Mouse (Mus musculus) heart, embryonic 16.5 days (tissue): ENCODE results near the gene Rad51b. TPM values are rescaled to one million over a fixed set of nuclear protein-coding genes. Genes with fewer than 3 reads are reported as not detected.

ENCODE experiments used
- ATAC-seq: fragments of 200-750 bp; cut with Nextera tagmentation; replicated peaks from 2 replicates; pipeline ENCODE4 v1.8.0; 2017; ENCODE audit warnings: moderate number of reproducible peaks; ENCODE audit not compliant: insufficient read depth, low FRiP score; ENCODE audit errors: extremely low read depth
- H3K27ac ChIP-seq: fragments of 300-500 bp; sonication (generic); 2 replicates; pipeline ENCODE4 v1.5.1; 2014; ENCODE audit warnings: mild to moderate bottlenecking, low read length, control low read depth, moderate library complexity
- H3K27me3 ChIP-seq: fragments of 300-500 bp; sonication (generic); 2 replicates; pipeline ENCODE4 v1.6.1; 2014; ENCODE audit warnings: low read length, mixed read lengths; ENCODE audit not compliant: control insufficient read depth, insufficient read depth
- H3K36me3 ChIP-seq: fragments of 300-500 bp; sonication (generic); 2 replicates; pipeline ENCODE4 v1.6.1; 2014; ENCODE audit not compliant: control insufficient read depth, insufficient read depth
- H3K4me1 ChIP-seq: fragments of 300-500 bp; sonication (generic); 2 replicates; pipeline ENCODE4 v1.6.1; 2014; ENCODE audit warnings: low read length, mixed read lengths; ENCODE audit not compliant: control insufficient read depth, insufficient read depth
- H3K4me2 ChIP-seq: fragments of 300-500 bp; sonication (generic); 2 replicates; pipeline ENCODE4 v1.6.1; 2014; ENCODE audit warnings: low read depth, mild to moderate bottlenecking, control low read depth, low read length
- H3K4me3 ChIP-seq: fragments of 300-500 bp; sonication (generic); 2 replicates; pipeline ENCODE4 v1.5.1; 2014; ENCODE audit warnings: mild to moderate bottlenecking, control low read depth, low read length
- H3K9ac ChIP-seq: fragments of 300-500 bp; sonication (generic); 2 replicates; pipeline ENCODE4 v1.6.1; 2014; ENCODE audit warnings: low read length, control low read depth
- H3K9me3 ChIP-seq: fragments of 300-500 bp; sonication (generic); replicated peaks from 2 replicates; pipeline ENCODE4 v1.6.1; 2016; ENCODE audit warnings: low read length; ENCODE audit not compliant: control insufficient read depth
- WGBS: fragments of 180-500 bp; shearing (Covaris S2); extraction: QIAGEN DNeasy Blood & Tissue Kit; methylation state at CpG from one replicate; pipeline ENCODE4 v1.1.7; 2014; 5-methylcytosine and 5-hydroxymethylcytosine counted together
- polyA plus RNA-seq: library from polyadenylated mRNA; unstranded; fragments of >200 nt; fragmentation: Nextera tagmentation; extraction: Ambion mirVana; gene quantifications from 2 replicates; pipeline ENCODE4 v1.2.1, GENCODE M21; 2015

Rad51b gene
- polyA plus RNA-seq, 1 experiment from 2014 or later: 5.0 TPM

DNA sequence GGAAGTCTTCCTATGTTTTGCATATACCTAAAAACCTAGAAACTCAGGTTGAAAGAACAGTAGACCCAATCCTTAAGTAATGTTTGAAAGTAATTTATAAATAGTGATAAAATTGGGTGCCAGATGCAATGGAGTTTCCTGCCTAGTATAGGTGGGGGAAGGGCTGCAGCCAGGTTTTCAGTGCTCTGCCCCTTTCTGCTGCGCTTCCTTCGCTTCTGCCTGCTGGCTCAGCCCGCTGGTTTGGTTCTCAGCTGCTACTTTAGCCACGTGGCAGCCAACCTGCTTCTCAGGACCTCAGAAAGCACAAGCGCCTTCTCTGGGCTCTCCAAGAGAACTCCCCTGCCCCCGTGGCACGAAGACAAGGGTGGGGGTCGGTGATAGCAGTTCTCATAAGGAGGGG, 406.5 kb downstream of the Rad51b start:
- Histone ChIP-seq H3K4me2 (no peak overlapping the region), H3K4me1 (peaks cover 10% of the 10 kb centered on the region), H3K27me3 (no peaks in the 10 kb centered on the region), H3K36me3 (no peaks in the 10 kb centered on the region), H3K27ac (no peak overlapping the region), H3K9me3 (no peaks in the 10 kb centered on the region), H3K4me3 (no peak overlapping the region), H3K9ac (no peak overlapping the region)
- 52% methylated on average over 8 of the region's 8 CpGs for WGBS
- no peak for ATAC-seq

DNA sequence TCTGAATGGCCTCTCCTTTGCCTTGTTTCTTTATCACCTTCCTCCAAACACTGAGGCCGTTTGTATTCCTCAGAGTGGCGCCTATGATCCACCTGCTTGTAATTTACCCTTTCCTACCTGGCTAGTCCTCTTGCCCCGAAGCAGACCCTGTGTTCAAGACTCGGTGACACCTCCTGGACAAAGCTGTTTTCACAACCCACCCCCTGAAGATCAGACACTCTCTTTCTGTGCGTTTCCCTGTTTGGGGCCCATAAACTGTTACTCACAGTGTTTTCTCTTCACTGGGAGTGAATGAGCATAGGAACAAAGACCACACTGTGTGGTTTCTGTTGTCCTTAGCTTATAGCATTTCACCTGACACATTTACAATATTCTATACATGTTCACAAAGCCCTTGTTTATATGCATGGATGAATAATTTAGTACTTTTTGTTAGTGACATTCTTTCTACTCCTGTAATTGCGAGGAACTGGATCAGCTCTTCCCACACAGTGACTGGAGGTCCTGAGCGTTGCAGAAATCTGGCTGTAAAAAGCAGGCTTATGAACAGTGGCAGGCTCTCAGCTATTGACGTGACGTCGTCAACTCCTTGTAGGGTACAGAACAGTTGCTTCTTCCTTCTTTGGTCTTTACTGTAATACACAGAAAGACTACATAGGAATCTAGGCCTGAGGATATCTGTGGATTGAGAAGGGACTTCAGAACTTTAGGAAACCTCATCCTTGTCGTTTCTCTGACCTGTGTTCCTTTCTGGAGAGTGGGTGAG, 408.6 kb downstream of the Rad51b start:
- no peak overlapping the region for H3K4me3 ChIP-seq
- no peaks in the 10 kb centered on the region for H3K36me3 ChIP-seq
- no peak overlapping the region for H3K27ac ChIP-seq
- WGBS: 58% methylated on average over 11 of the region's 11 CpGs
- H3K9ac ChIP-seq: no peak overlapping the region
- H3K27me3 ChIP-seq: no peaks in the 10 kb centered on the region
- no peak for ATAC-seq
- peaks cover 13% of the 10 kb centered on the region for H3K4me1 ChIP-seq
- H3K9me3 ChIP-seq: no peaks in the 10 kb centered on the region
- no peak overlapping the region for H3K4me2 ChIP-seq

DNA sequence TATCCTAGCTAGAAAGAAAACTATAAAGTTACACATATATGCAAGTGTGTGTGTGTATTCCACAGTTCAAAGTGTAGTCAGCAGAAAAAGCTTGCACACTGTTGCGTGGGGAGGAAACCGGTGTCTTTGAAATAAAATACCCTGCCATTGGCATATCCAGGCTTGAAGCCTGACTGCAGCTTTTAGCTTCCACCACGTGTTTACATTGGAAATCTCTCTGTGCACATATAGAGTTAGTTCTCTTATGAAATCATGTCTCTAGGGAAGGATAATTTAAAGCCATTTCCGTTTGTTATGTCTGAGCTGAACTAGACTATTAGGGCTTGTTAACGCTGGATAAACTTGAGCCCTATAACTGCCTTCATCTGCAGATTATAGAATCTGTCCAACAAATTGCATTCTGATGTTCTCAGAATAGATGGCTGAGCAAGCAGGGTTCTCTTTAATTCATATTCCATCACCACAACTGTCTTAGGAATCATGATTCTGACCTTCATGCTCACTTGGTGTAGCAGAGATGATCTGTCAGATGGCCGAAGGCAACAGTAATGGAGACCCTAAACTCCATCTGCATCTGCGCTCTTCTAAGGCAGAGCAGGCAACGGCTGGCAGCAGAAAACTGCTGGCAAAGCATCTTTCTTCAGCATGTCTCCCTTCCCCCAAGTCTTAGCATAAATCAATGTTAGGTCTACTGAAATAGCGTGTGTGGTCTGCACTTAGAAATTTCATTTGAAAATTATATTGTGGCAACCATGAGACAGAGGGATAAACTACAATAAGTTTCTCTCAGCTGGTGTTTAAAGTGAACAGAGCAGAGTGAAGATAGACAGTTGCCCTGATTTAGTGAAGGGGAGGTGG, 410.7 kb downstream of the Rad51b start:
- H3K9me3 ChIP-seq: no peaks in the 10 kb centered on the region
- H3K4me2 ChIP-seq: no peak overlapping the region
- 66% methylated on average over 9 of the region's 9 CpGs for WGBS
- H3K27me3 ChIP-seq: no peaks in the 10 kb centered on the region
- no peak overlapping the region for H3K9ac ChIP-seq
- no peak for ATAC-seq
- H3K4me3 ChIP-seq: no peak overlapping the region
- peaks cover 13% of the 10 kb centered on the region for H3K4me1 ChIP-seq
- H3K27ac ChIP-seq: peak overlapping the region; percentile 70
- H3K36me3 ChIP-seq: no peaks in the 10 kb centered on the region

DNA sequence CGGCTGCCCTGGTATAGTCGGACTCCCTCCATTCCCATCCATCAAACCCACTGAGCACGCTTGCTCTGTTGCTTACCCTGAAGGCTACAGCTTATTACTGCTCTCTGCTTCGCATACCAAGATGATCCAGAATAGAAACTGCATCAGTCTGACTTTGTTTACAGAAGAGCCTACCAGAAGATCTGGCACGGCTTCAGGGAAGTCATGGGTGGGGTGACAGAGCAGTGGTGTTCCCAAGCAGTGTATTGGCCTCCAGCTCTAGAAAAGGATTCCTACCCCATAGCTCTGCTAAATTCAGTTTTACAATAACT, 411.3 kb downstream of the Rad51b start:
- no peak for ATAC-seq
- H3K4me3 ChIP-seq: no peak overlapping the region
- H3K4me1 ChIP-seq: peaks cover 13% of the 10 kb centered on the region
- H3K27me3 ChIP-seq: no peaks in the 10 kb centered on the region
- H3K9ac ChIP-seq: no peak overlapping the region
- peak overlapping the region; percentile 70 for H3K27ac ChIP-seq
- WGBS: 45% methylated on average over 5 of the region's 5 CpGs
- no peaks in the 10 kb centered on the region for H3K9me3 ChIP-seq
- H3K4me2 ChIP-seq: no peak overlapping the region
- H3K36me3 ChIP-seq: no peaks in the 10 kb centered on the region

DNA sequence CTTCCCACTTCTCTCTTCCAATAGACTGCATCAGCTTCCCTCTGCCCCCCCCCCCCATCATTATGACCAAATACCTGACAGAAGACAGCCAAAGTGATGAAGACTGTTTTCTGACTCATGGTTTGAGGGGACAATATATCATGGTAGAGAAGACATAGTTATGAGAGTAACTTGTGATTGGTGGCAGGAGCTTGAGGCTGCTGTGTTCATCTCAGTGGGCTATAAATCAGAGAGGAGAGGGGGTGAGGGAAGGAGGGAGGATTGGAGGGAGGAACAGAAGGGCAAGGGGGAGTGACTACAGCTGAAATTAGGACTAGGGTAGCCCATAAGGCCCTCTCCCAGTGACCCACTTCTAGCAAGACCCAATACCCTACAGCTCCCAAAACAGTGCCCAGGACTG, 416.2 kb downstream of the Rad51b start:
- Histone ChIP-seq H3K4me3 (no peak overlapping the region), H3K4me1 (peaks cover 5% of the 10 kb centered on the region), H3K27me3 (no peaks in the 10 kb centered on the region), H3K9me3 (no peaks in the 10 kb centered on the region), H3K27ac (no peak overlapping the region), H3K36me3 (no peaks in the 10 kb centered on the region), H3K9ac (no peak overlapping the region), H3K4me2 (no peak overlapping the region)
- no peak for ATAC-seq

DNA sequence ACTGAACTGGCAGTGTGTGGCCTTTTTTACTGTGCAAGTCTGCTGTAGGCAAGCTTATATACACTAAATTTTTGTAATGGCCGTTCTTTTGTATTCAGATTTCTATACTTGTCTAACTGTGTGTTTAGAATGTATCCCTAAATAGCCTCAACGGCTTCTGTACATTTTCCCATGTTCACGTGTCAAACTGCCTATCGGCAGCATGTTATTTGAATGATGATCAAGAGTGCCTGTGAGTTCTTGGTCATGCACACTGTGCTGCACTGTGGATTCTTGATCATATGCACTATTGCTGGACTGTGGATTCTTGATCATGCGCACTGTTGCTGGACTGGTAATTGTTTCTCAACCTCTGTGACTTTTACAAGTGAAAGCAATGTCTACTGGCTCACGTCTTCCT, 417.4 kb downstream of the Rad51b start:
- H3K27ac ChIP-seq: no peak overlapping the region
- H3K4me2 ChIP-seq: no peak overlapping the region
- H3K4me1 ChIP-seq: peaks cover 3% of the 10 kb centered on the region
- H3K9ac ChIP-seq: no peak overlapping the region
- no peak for ATAC-seq
- WGBS: 74% methylated on average over 6 of the region's 6 CpGs
- no peak overlapping the region for H3K4me3 ChIP-seq
- no peaks in the 10 kb centered on the region for H3K36me3 ChIP-seq
- H3K9me3 ChIP-seq: no peaks in the 10 kb centered on the region
- no peaks in the 10 kb centered on the region for H3K27me3 ChIP-seq

DNA sequence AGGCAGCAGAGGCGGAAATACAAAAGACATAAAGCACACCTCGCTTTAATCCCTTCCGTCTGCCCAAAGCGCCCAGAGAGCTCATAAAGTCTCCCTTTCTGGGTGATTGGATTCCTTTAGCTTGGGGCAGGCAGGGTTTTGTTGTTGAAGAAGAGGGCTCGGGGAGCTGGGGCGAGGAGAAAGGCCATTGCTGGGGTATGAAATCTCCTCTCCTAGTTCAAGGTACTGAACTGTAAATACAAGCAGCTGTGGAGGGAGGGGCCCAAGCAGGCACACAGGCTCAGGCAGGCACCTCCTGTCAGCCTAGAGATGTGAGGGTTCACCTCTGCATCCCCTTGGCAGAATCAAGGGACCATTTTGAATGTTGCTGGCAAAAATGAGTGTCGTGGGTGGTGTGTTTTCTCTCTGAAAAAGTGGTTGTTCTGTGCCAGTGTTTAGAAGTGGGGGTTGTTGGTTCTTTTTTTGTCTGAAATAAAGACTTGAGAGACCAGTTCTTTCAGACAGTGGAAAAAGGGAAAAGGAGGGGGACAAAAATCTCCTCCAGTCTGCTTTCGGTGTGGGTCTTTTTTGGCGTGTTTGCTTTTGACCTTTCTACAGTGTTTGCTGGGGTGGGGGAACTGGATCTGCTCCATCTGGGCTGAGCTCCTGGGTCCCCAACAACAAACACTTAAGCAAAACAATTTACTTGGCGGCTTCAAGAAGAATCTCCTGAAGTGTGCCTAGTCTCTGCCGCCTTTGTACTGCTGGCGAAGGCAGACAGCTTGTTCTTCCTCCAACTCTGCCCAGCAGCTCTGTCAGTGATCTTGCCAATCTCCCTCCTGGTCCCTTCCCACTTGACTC, 418.6 kb downstream of the Rad51b start:
- ATAC-seq: no peak
- no peak overlapping the region; the same call in 1 of the 2 replicates for H3K27ac ChIP-seq
- H3K4me3 ChIP-seq: no peak overlapping the region
- H3K27me3 ChIP-seq: no peaks in the 10 kb centered on the region
- WGBS: 71% methylated on average over 12 of the region's 12 CpGs
- no peaks in the 10 kb centered on the region for H3K9me3 ChIP-seq
- H3K4me1 ChIP-seq: peaks cover 3% of the 10 kb centered on the region
- no peak overlapping the region for H3K4me2 ChIP-seq
- no peaks in the 10 kb centered on the region for H3K36me3 ChIP-seq
- no peak overlapping the region for H3K9ac ChIP-seq

DNA sequence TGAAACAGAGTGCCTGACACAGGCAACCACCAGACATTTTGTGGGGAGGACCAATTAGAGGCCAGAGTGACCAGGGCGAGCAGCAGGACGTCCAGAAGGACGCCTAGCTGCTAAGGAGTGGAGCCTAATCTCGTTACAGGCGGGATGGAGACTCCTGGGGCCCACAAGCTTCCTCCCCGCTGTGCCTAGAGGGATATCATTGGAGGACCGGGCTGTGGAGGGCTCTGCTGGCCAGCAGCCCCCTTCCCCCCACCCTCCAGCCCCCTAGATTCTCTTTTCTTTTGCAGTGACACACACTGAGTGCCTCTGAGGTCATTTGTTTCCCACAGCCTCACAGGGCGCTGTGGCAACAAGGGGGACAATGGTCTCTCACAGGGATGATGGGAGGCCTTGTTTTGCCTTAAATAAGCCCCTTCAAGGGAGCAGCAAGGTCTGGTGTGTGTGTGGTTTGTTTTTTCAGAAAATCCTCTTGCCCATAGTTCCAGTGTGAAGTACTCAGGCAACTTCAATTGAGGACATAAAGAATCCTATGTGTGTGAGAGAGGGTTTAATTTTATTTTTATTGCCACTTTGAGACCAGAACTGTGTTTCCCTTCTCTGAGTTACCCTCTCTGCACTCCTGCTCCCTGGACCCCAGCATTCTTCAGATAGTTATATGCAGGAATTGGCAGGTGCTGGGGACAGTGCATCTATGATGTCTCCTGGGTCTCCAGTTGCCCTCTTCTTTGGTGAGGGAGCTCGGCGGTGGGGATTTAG, 422.2 kb downstream of the Rad51b start:
- no peak for ATAC-seq
- Histone ChIP-seq H3K27me3 (no peaks in the 10 kb centered on the region), H3K4me1 (peaks cover 7% of the 10 kb centered on the region), H3K9ac (no peak overlapping the region), H3K27ac (peak overlapping the region; percentile 16; the same call in 1 of the 2 replicates), H3K9me3 (no peaks in the 10 kb centered on the region), H3K36me3 (no peaks in the 10 kb centered on the region), H3K4me3 (no peak overlapping the region), H3K4me2 (no peak overlapping the region)
- 36% methylated on average over 10 of the region's 10 CpGs for WGBS
